Mouse (Mus musculus): ENCODE measurements around the gene Mknk2.

DNA sequence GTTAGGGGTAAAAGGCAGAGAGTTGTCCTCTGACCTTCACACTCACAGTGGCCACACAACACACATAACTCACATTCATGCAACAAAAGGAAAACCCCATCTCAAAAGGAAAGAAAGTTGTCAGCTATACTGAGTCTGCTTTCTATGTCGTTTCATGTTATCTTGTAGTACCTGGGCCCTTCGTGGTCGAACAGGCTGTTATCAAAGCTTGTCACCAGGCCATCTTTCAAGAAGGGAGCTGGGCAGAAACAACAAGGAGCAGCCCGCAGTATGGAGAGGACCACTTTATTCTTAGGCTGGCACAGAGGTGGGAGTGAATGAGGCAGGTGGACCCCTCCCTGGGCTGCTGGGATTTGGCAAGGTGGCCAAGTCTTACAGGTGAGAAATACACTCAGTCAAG is 7.1 kb upstream of the Mknk2 start:
- TF ChIP-seq CTCF (IDR thresholded peaks at IDR 0.05; ENCODE audit: low read depth, low read length) (no peak), POLR2A (IDR thresholded peaks at IDR 0.05; ENCODE audit: insufficient read depth, low read length) (no peak)

Measured in ES-Bruce4 (cell line).